Mouse (Mus musculus) embryonic facial prominence, embryonic 14.5 days (tissue): ENCODE data around the gene Zfp652. TPM values are rescaled to one million over a fixed set of nuclear protein-coding genes. Genes with fewer than 3 reads are reported as not detected.
"Not testable (repeated sequence)": the region's sequence is repeated elsewhere in the genome, so short reads cannot be mapped to it uniquely, and the experiment has no call there.

Source experiments
- ATAC-seq: fragments of 200-750 bp; cut with Nextera tagmentation; 2 replicates; pipeline ENCODE4 v1.8.0; 2017; ENCODE audit warnings: low read depth, moderate number of reproducible peaks, moderate TSS enrichment
- DNase-seq: peaks from one replicate; pipeline ENCODE4 v3.0.0-alpha.2; 2015; ENCODE audit warnings: low spot score
- H3K27ac ChIP-seq: fragments of 300-500 bp; sonication (generic); replicated peaks from 2 replicates; pipeline ENCODE4 v1.5.1; 2014; ENCODE audit warnings: low read depth, mild to moderate bottlenecking, low read length, moderate library complexity
- H3K27me3 ChIP-seq: fragments of 300-500 bp; sonication (generic); replicated peaks from 2 replicates; pipeline ENCODE4 v1.6.1; 2014; ENCODE audit warnings: low read length; ENCODE audit not compliant: control insufficient read depth, insufficient read depth
- H3K36me3 ChIP-seq: fragments of 300-500 bp; sonication (generic); 2 replicates; pipeline ENCODE4 v1.6.1; 2014; ENCODE audit warnings: low read length, mixed read lengths; ENCODE audit not compliant: control insufficient read depth, insufficient read depth
- H3K4me1 ChIP-seq: fragments of 300-500 bp; sonication (generic); 2 replicates; pipeline ENCODE4 v1.6.1; 2014; ENCODE audit warnings: antibody characterized with exemption, low read length; ENCODE audit not compliant: control insufficient read depth, insufficient read depth
- H3K4me2 ChIP-seq: fragments of 300-500 bp; sonication (generic); 2 replicates; pipeline ENCODE4 v1.6.1; 2014; ENCODE audit warnings: low read depth, mild to moderate bottlenecking, low read length, moderate library complexity, mixed read lengths
- H3K4me3 ChIP-seq: fragments of 300-500 bp; sonication (generic); 2 replicates; pipeline ENCODE4 v1.5.1; 2014; ENCODE audit warnings: low read depth, mild to moderate bottlenecking, low read length
- H3K9ac ChIP-seq: fragments of 300-500 bp; sonication (generic); 2 replicates; pipeline ENCODE4 v1.6.1; 2014; ENCODE audit warnings: low read depth, mild to moderate bottlenecking, low read length, moderate library complexity, mixed read lengths
- H3K9me3 ChIP-seq: fragments of 300-500 bp; sonication (generic); 2 replicates; pipeline ENCODE4 v1.6.1; 2016; ENCODE audit warnings: low read length; ENCODE audit not compliant: control insufficient read depth
- WGBS: fragments of 180-500 bp; shearing (Covaris S2); extraction: QIAGEN DNeasy Blood & Tissue Kit; methylation state at CpG from one replicate; pipeline ENCODE4 v1.1.7; 2014; 5-methylcytosine and 5-hydroxymethylcytosine counted together
- polyA plus RNA-seq: library from polyadenylated mRNA; unstranded; fragments of >200 nt; fragmentation: Nextera tagmentation; extraction: Ambion mirVana; gene quantifications from 2 replicates; pipeline ENCODE4 v1.2.1, GENCODE M21; 2014

Zfp652 gene
- polyA plus RNA-seq, 1 experiment from 2014 or later = 11.5 TPM

DNA sequence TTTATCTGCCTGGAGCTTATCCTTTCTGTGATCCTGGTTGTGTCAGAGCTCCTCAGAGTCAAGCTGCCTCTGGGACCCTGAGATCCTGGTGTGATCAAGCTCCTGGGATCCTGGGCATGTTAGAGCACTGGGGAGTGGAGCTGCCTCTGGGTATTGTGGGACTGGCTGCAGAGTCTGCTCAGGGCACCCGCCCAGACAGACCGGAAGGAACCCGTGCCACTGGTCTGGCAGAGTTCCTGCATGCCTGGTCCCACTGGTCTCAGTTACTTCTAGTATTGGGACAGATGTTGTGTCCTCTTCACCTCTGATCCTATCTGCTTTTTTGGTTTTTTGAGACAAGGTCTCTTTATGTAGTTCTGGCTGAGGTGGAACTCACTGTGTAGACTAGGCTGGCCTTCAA is 25.3 kb downstream of the Zfp652 start:
- Histone ChIP-seq H3K9me3 (no peaks in the 10 kb centered on the region), H3K27me3 (no peaks in the 10 kb centered on the region), H3K9ac (no peak overlapping the region), H3K4me1 (no peaks in the 10 kb centered on the region), H3K4me2 (no peak overlapping the region), H3K4me3 (no peak overlapping the region), H3K36me3 (no peaks in the 10 kb centered on the region), H3K27ac (no peak overlapping the region)
- no peak for ATAC-seq
- WGBS = 88% methylated on average over 3 of the region's 3 CpGs
- DNase-seq = no peak

DNA sequence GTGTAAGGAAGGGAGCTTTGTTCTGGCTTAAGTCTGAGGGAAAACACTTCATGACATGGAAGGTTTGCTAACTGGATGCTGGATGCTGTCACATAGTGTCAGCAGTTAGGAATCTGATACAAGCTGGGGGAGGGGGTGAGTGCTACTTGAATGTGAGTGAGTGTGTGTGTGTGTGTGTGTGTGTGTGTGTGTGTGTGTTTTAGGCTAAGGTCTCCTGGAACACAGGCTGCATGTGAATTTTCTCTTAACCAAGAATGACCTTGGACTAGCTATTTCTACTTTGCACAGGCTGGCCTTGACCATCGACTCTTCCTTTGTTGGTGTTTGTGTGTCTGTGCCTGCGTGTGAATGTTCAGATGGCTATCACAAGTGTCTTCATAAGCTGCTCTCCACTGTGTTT is 32.0 kb downstream of the Zfp652 start:
- Histone ChIP-seq H3K4me2 (no peak overlapping the region), H3K4me3 (no peak overlapping the region), H3K4me1 (no peaks in the 10 kb centered on the region), H3K27me3 (no peaks in the 10 kb centered on the region), H3K9ac (no peak overlapping the region), H3K9me3 (no peaks in the 10 kb centered on the region), H3K27ac (no peak overlapping the region), H3K36me3 (peaks cover 14% of the 10 kb centered on the region)
- ATAC-seq (no peak), DNase-seq (no peak)
- WGBS = 90% methylated on average over 2 of the region's 2 CpGs

DNA sequence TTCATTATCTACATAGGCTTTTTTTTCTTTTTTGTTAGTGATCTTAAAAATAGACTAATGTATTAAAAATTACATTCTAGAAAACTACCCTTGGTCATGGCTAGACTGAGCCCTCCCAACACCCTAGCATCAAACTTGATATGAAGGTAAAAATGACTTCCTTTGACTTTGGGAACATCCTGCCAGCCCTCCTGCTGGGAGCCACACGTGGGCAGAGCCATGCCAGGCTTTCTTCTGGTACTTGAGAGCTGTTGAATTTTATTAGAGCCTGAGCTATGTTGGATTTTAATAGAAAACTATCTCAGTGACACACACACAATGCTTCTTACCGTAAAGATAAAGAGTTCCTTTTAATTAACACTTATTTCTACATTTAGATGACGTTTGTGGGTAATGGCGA is 34.3 kb downstream of the Zfp652 start:
- no peak overlapping the region for H3K9ac ChIP-seq
- 85% methylated on average over 4 of the region's 4 CpGs for WGBS
- no peaks in the 10 kb centered on the region for H3K4me1 ChIP-seq
- H3K27ac ChIP-seq = no peak overlapping the region
- H3K27me3 ChIP-seq = no peaks in the 10 kb centered on the region
- peaks cover 22% of the 10 kb centered on the region for H3K36me3 ChIP-seq
- no peak for ATAC-seq
- DNase-seq = no peak
- no peaks in the 10 kb centered on the region for H3K9me3 ChIP-seq
- no peak overlapping the region for H3K4me3 ChIP-seq
- H3K4me2 ChIP-seq = no peak overlapping the region

DNA sequence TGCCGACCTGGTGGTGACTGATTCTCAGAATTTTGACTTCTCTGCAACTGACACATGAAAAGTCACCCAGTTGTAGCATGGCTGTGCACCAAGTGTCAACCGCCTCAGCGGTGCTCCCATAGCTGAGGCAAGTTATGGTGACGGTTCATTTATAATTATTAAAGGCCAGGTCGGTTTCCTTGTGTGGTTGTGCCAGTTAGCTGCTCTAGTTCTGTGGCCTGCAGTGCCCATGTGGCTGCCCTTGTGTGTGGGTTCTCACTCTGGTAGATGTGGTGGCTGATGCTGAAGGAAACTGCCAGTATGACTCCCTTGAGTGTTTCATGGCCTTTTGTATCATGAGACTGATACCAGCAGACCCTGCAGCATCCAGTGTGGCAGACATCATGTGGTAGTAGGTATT is 35.9 kb downstream of the Zfp652 start:
- Histone ChIP-seq H3K27me3 (no peaks in the 10 kb centered on the region), H3K27ac (no peak overlapping the region), H3K4me3 (no peak overlapping the region), H3K9ac (no peak overlapping the region), H3K4me1 (no peaks in the 10 kb centered on the region), H3K9me3 (no peaks in the 10 kb centered on the region), H3K36me3 (peaks cover 25% of the 10 kb centered on the region), H3K4me2 (no peak overlapping the region)
- DNase-seq (no peak), ATAC-seq (no peak)
- WGBS = 92% methylated on average over 5 of the region's 5 CpGs

DNA sequence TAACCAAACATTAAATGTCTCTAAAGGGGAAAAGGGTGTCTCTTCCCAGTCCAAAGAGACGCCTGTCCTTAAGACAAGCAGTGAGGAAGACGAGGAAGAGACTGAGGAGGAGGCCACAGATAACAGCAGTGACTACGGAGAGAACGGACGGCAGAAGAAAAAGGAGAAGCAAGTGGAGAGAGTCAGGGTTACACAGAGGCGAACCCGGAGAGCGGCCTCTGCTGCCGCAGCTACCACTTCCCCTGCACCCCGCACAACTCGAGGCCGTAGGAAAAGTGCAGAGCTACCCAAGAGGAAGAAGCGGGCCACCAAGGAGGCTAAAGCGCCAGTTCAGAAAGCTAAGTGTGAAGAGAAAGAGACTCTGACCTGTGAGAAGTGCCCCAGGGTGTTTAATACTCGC is 37.1 kb downstream of the Zfp652 start:
- Histone ChIP-seq H3K9ac (no peak overlapping the region), H3K27ac (no peak overlapping the region), H3K4me3 (no peak overlapping the region), H3K4me1 (no peaks in the 10 kb centered on the region), H3K36me3 (peaks cover 30% of the 10 kb centered on the region), H3K27me3 (no peaks in the 10 kb centered on the region), H3K4me2 (no peak overlapping the region), H3K9me3 (no peaks in the 10 kb centered on the region)
- ATAC-seq (no peak), DNase-seq (no peak)
- WGBS = 85% methylated on average over 15 of the region's 15 CpGs

DNA sequence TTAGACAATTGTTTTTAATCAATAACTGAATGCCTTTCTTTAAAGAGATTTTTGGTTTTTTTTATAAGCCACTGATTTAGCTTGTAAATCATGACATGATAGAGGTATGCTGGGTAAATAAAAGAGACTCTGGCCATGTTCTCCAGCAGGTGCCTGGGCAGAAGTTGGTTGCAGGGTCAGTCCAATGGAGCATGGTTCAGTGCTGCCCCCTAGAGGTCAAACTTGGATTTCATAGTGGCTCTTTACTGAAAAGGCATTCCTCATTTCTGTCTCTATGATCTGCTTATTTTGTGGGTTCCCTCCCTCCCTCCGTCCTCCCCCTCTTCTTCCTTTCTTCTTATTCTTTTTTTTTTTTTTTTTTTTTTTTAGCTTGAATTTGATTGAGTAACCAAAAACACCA is 38.5 kb downstream of the Zfp652 start:
- Histone ChIP-seq H3K4me2 (no peak overlapping the region), H3K27me3 (no peaks in the 10 kb centered on the region), H3K9ac (no peak overlapping the region), H3K4me1 (no peaks in the 10 kb centered on the region), H3K27ac (no peak overlapping the region), H3K4me3 (no peak overlapping the region), H3K9me3 (no peaks in the 10 kb centered on the region), H3K36me3 (peaks cover 43% of the 10 kb centered on the region)
- ATAC-seq (no peak), DNase-seq (peak; percentile 67)
- WGBS = 7% methylated on average over 1 of the region's 1 CpGs

DNA sequence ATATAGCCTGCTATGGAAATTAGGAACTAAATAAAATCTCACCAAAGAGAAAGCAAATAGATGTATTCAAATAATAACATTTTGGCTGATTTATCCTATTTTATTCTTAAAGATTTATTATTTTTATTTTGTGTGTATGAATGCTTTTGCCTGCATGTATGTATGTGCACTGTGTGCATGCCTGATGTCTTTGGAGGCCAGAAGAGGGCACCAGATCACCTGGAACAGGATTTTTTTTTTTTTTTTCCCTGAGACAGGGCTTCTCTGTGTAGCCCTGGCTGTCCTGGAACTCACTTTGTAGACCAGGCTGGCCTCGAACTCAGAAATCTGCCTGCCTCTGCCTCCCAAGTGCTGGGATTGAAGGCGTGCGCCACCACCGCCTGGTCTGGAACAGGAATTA is 42.7 kb downstream of the Zfp652 start:
- not testable (repeated sequence) for DNase-seq, H3K4me1 ChIP-seq, H3K27me3 ChIP-seq, H3K9me3 ChIP-seq, ATAC-seq, H3K4me2 ChIP-seq, H3K27ac ChIP-seq, H3K4me3 ChIP-seq, H3K9ac ChIP-seq
- WGBS = 100% methylated on average over 4 of the region's 4 CpGs
- peaks cover 53% of the 10 kb centered on the region for H3K36me3 ChIP-seq

DNA sequence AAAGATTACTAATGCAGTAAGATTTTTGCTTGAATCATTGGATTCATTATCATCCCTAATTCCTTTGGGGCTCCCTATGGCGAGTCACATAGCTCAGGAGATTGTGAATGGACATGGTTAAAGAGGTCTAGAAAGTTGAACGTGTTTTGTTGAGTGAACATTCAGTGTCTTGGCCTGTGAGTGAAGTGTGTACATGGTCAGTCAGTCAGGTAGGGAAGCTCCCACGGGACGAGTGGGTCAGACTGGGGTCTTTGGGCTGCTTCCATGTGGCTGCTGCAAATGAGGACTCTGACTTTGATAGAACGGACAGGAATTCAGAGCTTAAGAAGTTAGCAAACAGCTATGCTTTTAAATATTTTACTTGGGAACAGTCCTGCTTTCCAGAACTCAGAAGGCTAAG is 48.0 kb downstream of the Zfp652 start:
- Histone ChIP-seq H3K36me3 (peaks cover 45% of the 10 kb centered on the region), H3K4me2 (no peak overlapping the region), H3K4me3 (no peak overlapping the region), H3K9ac (no peak overlapping the region), H3K4me1 (no peaks in the 10 kb centered on the region), H3K9me3 (no peaks in the 10 kb centered on the region), H3K27me3 (no peaks in the 10 kb centered on the region), H3K27ac (no peak overlapping the region)
- 86% methylated on average over 5 of the region's 5 CpGs for WGBS
- no peak for DNase-seq
- no peak for ATAC-seq

DNA sequence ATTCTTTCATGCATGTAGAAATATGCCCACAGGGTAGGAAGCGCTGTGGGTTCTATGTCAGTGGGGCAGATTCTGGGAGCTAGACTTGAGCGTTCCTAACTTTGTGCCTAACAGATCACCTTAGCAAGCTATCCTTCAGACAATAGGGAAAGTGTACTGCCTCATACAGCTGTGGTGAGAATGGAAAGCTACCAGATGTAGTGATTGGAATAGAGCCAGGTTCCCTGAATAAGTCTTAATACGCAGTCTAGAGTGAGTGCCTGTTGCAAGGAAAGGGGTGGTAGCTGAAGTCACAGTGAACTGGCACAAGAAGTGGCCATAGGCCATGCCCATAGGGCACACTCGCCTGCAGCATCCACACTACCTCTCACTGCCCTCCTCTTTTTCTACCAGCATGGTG is 50.5 kb downstream of the Zfp652 start:
- DNase-seq (peak; percentile 48), ATAC-seq (no peak)
- H3K9ac ChIP-seq = no peak overlapping the region

More for the DNA sequence above, 50.5 kb downstream of the Zfp652 start:
- 57% methylated on average over 4 of the region's 4 CpGs for WGBS
- H3K9me3 ChIP-seq = no peaks in the 10 kb centered on the region
- no peak overlapping the region for H3K4me2 ChIP-seq
- peaks cover 27% of the 10 kb centered on the region for H3K36me3 ChIP-seq
- no peak overlapping the region for H3K27ac ChIP-seq
- no peak overlapping the region for H3K4me3 ChIP-seq
- H3K4me1 ChIP-seq = no peaks in the 10 kb centered on the region
- no peaks in the 10 kb centered on the region for H3K27me3 ChIP-seq
